Mouse (Mus musculus) bone marrow, adult 2 months (tissue): Measurements from ENCODE around the gene Chrm4.

Experiments used
- CTCF ChIP-seq: fragments of 200-500 bp; IDR thresholded peaks from 2 replicates; pipeline ENCODE4 v1.5.1; 2011; ENCODE audit warnings: low read length, control low read depth; ENCODE audit not compliant: control insufficient read depth, insufficient read depth
- POLR2A ChIP-seq: fragments of 200-500 bp; IDR thresholded peaks from 2 replicates; pipeline ENCODE4 v1.6.1; 2011; ENCODE audit warnings: low read depth, mild to moderate bottlenecking, control low read depth, low read length, borderline replicate concordance; ENCODE audit not compliant: control insufficient read depth

DNA sequence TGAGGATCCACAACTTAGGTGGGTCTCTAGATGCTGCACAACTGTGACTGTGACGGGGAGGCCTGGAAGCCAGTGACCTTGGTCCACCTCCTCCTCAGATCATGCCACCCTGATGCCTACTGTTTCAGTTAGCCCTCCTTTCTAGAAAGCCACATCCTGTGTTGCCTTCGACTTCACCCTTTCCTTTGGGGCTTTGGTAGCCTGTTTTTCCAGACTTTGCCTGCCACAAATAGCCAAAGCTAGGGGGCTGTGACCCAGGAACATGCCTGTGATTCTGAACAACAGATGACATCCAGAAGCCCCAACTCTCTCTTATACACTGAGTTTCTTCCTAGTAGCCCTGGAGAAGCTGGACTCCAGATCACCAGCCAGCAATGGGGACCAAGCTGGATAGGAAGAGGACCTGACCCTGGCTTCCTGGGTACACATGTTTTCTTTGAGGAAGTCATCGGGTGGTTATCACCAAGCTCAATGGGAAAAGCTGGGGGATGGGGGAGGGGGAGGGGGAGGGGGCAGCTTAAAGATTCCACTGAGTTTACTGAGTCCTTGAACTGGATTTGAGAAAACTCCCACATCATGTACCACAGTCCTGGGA is 37.7 kb downstream of the Chrm4 start:
- TF ChIP-seq CTCF (no peak), POLR2A (no peak)
